Mouse (Mus musculus) fat pad, adult 2 months (tissue): ENCODE results near the gene Srcin1.

Source experiments
- DNase-seq: peaks from one replicate; pipeline ENCODE4 v3.0.0-alpha.2; 2011; ENCODE audit warnings: low read depth, low spot score; ENCODE audit errors: extremely low read depth

Srcin1 gene

DNA sequence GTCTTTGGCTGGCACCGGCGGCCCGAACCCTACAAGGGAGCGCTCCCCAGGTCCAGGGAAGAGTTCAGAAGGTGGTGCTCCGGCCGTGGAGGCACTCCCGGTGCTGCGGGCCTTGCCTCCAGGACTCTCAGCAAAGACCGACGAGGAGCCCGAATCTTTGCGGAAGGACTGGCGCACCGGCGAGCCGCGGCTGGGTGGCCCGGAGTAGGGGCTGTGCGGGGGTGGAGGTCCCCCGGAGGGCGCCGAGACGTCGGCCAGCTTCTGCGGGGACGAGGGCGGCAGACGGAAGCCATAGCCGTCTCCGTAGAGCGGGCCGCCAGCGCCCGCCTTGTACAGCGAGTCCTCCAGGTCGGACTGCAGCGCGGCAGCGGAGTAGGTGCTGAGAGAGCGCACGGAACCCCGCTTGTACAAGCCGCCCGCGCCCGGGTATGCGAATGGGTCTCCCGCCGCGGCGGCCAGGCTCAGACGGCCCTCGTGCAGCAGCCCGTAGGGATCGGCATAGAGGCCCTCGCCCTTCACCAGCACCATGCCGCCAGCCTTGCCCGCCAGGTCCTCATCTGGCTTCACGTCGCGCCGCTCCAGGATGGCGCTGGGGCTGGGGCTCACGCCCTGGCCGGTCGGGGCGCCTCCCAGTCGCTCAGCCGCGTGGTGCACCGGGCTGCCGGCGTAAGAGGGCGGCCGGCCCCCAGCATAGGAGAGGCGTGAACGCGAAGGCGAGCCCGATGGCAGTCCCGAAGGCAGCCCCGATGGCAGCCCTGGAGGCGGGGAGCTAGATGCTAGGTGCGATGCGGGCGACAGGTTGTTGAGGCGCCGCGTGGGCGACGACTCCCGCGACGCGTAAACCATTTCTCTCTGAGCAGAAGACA, 41.3 kb downstream of the Srcin1 start:
- no peak for DNase-seq

GRCm38 (mm10) chr11:97533653-97534052, 42.3 kb downstream of the Srcin1 start:
- DNase-seq = no peak

DNA sequence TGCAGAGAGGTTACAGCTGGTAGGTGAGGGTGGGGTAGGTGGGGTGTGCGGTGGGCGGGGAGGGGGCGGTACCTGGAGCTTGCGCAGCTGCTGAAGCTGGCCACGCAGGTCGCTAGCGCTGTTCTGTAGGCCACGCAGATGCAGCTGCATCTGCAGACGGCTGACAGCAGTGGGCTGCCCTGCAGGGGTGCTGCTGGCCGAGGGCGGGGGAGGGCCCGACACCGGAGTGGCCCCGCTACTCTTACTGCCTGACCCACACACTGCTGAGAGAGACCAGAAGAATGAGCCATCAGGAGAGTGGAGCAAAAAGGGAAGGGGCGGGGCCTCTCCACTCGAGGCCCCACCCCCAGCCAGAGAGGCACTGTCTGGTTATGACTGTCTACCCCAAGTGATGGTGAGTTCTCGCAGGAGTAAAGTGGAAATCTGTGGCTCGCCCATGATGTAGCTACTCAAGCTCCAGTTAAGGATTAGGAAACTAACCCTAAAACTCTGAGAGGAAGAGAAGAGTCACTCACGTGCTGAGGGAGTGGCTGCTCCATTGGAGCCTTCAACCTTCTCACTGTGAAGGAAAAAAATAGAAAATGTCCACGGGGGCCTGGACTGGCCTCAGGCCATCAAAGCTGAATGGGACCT, 42.9 kb downstream of the Srcin1 start:
- no peak for DNase-seq

DNA sequence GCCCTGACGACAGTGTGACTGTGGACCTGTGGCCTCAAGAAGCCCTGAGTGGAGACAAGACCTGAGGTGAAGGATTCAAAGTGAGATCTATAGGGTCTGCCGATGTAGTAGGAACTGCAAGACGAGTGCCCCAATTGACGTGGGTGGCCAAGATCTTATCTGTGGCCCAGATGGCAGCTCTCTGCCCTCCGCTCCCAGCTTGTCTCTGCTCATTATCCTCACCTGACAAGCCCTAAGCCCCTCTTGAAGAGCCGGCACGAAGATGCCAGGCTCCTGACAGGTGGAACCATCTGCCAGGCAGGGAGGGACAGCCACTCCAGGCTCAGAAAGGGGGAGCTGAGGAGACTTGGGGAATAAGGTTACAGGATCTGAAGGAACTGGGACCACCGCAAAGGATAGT, 43.6 kb downstream of the Srcin1 start:
- no peak for DNase-seq

- DNase-seq = no peak
Measured at GRCm38 (mm10) chr11:97531381-97532260, 44.4 kb downstream of the Srcin1 start.

DNA sequence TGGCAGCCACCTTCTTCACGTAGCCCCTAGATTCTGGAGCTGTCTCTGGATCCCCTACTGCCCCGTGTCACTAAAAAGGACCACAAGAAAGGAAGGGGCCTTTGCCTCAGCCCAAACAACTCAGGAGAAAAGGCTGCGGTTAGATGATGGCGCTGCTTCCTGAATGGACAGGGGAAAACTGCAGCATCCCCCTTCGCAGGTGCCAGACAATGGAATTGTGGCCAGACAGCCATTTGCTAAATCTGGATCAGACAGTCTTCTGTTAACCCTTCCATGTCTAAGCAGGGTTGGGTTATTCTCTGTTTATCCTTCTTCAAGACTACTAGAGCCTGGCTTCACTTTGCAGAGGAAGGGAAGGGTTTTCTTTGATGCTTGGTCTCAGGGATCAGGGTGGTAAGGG, 45.0 kb downstream of the Srcin1 start:
- DNase-seq = no peak

GRCm38 (mm10) chr11:97530069-97530468, 45.9 kb downstream of the Srcin1 start:
- DNase-seq = no peak

GRCm38 (mm10) chr11:97528282-97528808, 47.6 kb downstream of the Srcin1 start:
- no peak for DNase-seq

DNA sequence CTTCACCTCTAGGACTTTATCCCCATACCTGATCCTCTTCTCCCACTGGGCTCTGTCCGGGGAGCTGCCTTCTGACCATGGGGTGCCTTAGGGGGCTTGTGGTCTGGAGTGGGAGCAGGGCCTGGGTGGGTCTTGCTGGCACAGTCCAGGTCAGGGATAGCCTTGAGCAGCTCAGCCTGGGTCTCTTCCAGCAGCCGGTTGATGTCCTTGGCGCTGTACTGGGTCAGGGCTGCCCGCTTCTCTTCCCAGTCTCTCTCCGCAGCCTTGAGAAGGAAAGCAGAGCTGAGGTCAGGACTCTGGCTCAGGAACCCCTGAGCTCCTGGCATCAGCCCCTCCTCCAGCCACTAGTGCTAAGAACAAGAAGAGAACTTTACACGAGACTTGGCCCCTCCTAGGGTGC, 50.7 kb downstream of the Srcin1 start:
- DNase-seq = no peak

DNA sequence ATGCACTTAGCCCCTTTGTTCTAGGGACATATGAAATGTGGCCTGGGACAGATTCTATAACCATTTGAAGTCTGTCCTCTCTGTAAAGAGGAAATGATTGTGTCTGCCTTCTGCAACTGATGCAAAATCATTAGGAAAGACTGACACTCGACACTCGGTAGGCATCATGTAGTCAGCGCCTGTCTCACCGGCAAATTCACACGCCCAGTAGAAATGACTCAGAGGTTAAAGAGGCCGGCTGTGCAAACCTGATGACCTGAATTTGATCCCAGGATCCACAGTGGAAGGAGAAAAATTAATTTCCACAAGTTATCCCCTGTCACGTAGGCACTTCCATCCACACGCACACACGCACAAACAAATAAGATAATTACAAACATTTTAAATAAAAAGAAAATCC, 51.7 kb downstream of the Srcin1 start:
- no peak for DNase-seq

DNA sequence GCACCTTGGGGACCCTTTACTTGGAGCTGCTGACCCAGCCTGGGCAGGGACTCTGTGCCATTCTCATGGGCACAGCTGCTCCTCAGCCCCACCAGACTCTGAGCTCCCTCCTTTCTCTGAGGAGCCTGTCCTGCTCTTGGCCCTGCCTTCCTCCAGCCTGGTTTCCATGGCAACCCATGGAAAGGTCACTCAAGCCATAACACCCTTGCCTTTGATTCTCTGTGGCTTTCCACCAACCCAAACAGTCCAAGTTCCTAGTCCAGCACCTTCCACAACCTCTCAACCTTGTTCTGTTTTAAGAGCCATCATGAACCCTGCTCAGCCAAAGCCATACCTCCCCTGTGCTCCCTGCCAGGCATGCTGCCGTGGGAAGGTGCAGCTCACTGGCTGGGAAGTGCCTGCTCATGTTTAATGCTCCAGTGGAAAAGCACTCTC, 52.1 kb downstream of the Srcin1 start:
- no peak for DNase-seq

DNA sequence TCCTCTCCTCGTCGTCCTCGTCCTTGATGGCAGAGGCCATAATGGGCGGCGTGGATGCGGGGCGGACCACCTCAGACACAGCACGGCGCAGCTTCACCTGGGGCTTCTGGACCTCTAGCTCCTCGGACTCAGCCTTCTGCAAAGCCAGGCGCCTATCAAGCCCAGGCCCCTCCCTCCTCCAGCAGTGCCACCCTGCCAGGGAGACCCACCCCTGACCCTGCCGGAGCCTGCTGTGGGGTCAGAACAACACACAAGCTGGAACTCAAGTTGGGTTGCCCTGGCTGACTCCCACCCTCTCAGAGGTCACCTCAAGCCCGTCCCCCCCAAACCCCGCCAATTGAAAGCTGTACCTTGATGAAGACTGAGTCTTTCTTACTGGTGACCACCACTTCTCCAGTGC, 52.9 kb downstream of the Srcin1 start:
- DNase-seq = no peak

GRCm38 (mm10) chr11:97521741-97522474, 54.1 kb downstream of the Srcin1 start:
- no peak for DNase-seq

DNA sequence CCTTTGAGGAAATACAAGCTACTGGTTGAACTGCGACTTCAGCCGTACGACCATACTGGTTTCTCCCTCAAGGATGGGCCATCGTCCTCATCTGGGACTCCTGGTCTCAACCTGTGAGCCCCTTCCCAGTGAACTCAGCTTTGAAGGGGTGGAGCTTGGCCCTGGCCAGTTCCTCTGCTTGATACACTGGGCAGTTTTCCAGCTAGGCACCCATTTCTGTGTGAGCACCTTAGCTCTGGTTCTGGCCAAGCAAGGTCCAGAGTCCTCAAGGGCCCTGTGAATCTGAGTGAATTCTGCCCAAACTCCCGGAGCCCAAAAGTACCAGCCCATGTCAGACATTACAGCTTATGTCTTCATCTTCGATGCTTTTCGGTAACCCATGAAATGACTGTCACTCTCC, 55.4 kb downstream of the Srcin1 start:
- no peak for DNase-seq

DNA sequence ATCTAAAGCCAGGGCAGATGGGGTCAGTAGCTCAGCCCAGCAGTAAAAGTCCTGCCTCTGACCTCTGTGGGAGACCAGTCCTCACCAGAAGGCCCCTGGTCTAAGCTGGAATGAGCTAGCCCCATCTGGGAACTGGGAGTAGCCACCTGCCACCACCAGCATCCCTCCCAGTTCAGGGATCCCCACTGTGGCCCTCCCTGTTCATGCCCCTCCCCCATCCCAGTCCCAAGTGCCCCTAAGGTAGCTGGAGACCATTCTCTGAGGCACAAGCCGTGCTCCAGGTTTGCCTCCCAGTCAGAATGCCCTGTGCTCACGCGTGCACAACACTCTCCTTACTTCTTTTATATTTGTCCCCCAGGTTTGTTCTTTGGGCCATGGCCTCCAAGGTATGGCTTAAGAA, 62.9 kb downstream of the Srcin1 start:
- no peak for DNase-seq

- DNase-seq = no peak
Measured at GRCm38 (mm10) chr11:97512511-97512910, 63.5 kb downstream of the Srcin1 start.

DNA sequence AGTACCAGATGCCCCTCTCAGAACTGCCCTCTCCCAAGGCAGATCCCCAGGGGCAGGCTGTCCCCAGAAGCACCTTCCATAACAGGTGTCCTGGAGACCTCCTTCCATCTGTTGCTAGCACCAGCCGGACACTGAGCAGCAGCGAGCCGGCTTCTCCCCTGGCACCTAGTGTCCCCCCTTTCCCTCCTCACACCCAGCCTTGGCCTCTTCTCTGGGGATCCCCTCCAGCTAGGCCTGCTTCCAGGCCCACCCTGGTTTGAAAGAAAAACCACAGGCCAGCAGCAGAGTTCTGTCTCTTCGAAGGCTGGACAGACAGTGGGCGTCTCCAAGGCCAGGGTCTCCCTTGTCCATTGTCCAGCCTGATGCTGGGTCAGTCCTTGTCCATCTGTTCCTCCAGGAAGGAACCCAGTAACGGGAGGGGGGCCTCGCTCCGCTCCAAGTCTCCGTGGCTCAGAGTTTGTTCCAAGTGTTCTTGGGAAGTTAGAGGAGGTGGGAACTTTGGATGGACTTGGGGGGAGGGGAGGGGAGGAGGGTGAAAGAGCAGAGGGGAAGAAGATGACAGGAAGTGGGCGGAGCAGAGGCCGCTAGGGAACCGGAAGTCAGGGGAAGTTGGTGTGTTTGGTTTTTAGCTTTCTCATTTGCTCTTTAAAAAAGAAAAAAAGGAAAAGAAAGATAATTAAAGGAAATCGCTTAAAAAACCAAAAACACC, 64.2 kb downstream of the Srcin1 start:
- DNase-seq = no peak

DNA sequence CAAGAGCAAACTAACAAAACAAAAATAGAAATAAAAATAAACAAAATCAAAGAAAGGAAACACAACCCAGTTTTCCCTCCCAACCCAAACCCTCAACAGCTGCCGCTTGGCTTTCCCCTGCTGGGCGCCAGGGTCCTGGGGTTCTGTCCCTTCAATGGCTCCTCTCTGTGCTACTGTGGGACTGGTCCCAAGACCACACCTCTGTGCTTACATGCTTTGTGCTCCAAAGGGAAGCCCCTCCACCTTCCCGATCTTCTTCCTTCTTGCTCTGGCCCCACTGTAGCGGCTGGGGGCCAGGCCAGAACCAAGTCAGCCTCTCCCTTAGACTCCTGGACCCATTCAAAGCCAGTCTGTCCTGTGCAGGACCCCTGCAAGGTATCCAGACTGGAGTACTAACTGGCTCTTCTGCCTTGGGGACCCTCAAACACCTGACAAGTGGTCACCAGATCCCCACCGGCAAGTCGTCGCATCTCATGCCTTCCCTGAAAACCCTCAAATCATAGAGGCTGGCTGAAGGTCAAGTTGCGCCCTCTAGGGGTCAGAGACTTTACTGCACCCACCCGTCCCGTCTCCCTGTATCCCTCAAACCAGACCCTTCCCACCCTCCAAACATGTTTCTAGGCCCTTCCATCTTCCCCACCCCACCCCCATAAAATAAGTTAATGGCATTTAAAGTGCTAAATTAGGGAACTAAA, 64.9 kb downstream of the Srcin1 start:
- DNase-seq = no peak

DNA sequence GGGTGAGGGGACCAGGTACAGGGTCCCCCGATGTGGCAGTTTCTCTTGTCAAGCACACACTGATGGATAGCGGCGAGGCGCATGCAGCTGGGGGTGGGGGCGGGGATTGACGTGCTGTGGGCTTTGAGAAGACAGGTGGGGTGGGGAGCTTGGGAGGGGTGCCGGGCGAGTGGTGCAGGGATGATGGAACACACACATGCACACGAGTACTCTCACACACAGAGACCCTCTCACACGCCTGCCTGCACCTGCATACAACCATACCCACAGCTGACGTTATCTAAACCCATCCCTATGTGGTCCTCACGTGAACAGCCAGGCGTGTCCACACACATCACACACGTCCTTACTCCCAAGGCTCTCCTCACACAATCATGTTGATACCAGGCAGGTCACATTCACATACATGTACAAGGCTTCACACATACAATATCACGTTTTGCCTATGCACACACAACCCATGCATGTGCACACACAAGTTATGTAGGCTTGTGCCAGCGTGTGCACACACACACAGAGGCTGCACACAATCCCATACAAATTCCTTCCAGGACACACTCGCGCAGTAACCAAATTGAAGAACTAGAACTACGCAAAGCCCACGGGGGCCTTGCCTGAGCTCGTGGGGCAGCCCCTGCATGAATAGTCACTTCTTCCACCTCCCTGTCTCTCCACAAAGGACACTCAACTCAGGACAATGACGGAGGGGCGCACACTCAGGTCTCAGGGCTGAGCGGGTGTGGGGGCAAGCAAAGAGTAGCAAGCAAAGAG, 66.1 kb downstream of the Srcin1 start:
- DNase-seq = no peak
